Mouse (Mus musculus) gastrocnemius, postnatal 10 days (tissue): Measurements from ENCODE around the gene Cwc15. TPM values are rescaled to one million over a fixed set of nuclear protein-coding genes. Genes with fewer than 3 reads are reported as not detected.
A peak's percentile ranks its signal among the peaks of the same experiment; 100 is the strongest.

Source experiments
- DNase-seq: peaks from one replicate; pipeline ENCODE4 v3.0.0; 2021; ENCODE audit warnings: mixed read lengths
- total RNA-seq, 2 experiments: library from RNA; stranded (reverse); gene quantifications; 2 replicates each; pipeline ENCODE4 v1.2.3; 2021

Cwc15 gene
- total RNA-seq, 2 experiments from 2014 or later = 101 to 102 TPM

- DNase-seq = peak; percentile 37
Measured at GRCm38 (mm10) chr9:14547584-14548365, 47.4 kb downstream of the Cwc15 start.

GRCm38 (mm10) chr9:14548366-14548761 lies 47.9 kb downstream of the Cwc15 start:
- peak; percentile 20 for DNase-seq

- DNase-seq = no peak
Measured at GRCm38 (mm10) chr9:14558332-14558731, 57.9 kb downstream of the Cwc15 start.

GRCm38 (mm10) chr9:14559430-14559829 lies 59.0 kb downstream of the Cwc15 start:
- DNase-seq = no peak

- DNase-seq = no peak
Measured at GRCm38 (mm10) chr9:14559996-14560395, 59.6 kb downstream of the Cwc15 start.

Other genes starting within 250 kb of the Cwc15 start
- 10 to 100 TPM; 43.4 to 44.8 TPM for gene Sesn3, start 225.6 kb upstream of the Cwc15 start, total RNA-seq
- 10 to 100 TPM; 11.0 to 12.7 TPM for gene Endod1, start 119.1 kb upstream of the Cwc15 start, total RNA-seq
- under 1 TPM; 0.09 to 0.11 TPM for gene Kdm4d, start 135 bp upstream of the Cwc15 start, total RNA-seq
- 100 to 1,000 TPM; 271 to 282 TPM for gene Amotl1, start 144.4 kb downstream of the Cwc15 start, total RNA-seq
- gene Piwil4, start 240.1 kb downstream of the Cwc15 start, total RNA-seq = under 1 TPM; 0.09 to 0.20 TPM